Mouse (Mus musculus) megakaryocyte, embryonic 14.5 days (primary cell): ENCODE results near the gene Syna. TPM values are rescaled to one million over a fixed set of nuclear protein-coding genes. Genes with fewer than 3 reads are reported as not detected.
A peak's percentile ranks its signal among the peaks of the same experiment; 100 is the strongest.

ENCODE experiments used
- H3K27me3 ChIP-seq: replicated peaks from 2 replicates; pipeline ENCODE3; 2012; ENCODE audit warnings: inconsistent platforms
- H3K36me3 ChIP-seq: replicated peaks from 2 replicates; pipeline ENCODE3; 2012; ENCODE audit warnings: low read length, inconsistent platforms, mixed read lengths
- H3K4me1 ChIP-seq: 2 replicates; pipeline ENCODE4 v1.6.1; 2012; ENCODE audit warnings: inconsistent platforms
- H3K4me3 ChIP-seq: replicated peaks from 2 replicates; pipeline ENCODE3; 2012; ENCODE audit warnings: moderate library complexity, mild to moderate bottlenecking, inconsistent platforms
- H3K9me3 ChIP-seq: 2 replicates; pipeline ENCODE4 v1.6.1; 2012; ENCODE audit warnings: inconsistent platforms
- FLI1 ChIP-seq: IDR thresholded peaks from 2 replicates; pipeline ENCODE4 v1.6.1; 2012; ENCODE audit warnings: low read length, inconsistent platforms, mixed read lengths
- GATA1 ChIP-seq: IDR thresholded peaks from 3 replicates; pipeline ENCODE4 v1.6.1; 2012; ENCODE audit warnings: mixed read lengths, low read length, inconsistent platforms, borderline replicate concordance
- polyA plus RNA-seq: library from polyadenylated mRNA; stranded (reverse); fragments of >175 nt; gene quantifications from 2 replicates; pipeline ENCODE4 v1.2.3, GENCODE M21; 2012; ENCODE audit warnings: low replicate concordance; ENCODE audit not compliant: insufficient read depth

Gene Syna
- not detected in 2 replicates for polyA plus RNA-seq

DNA sequence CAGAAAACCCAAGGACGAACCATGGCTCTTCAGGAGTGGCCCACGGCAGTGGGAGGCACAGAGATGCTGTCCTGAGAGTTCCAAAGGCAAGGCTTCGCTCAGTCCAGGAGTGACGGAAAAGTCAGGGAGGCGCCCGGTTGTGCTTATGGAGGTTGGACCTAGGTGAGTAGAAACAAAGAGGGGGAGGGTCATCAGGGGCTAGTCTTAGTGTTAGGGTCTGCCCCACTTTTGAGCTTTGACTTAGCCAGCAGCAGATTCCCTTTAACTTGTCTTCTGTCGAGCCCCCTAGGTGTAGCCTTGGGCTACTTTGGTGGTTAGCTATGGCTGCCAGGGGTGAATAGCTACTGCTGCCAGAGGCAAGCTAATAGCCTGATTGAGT lies at the start of gene Syna:
Gene Syna (minus strand): TSS at position 101 of the 379 bp plus-strand sequence.
- H3K36me3 ChIP-seq, result no peaks in the 10 kb centered on the region
- H3K9me3 ChIP-seq, result no peaks in the 10 kb centered on the region; the same call in 1 of the 2 replicates
- peaks cover 20% of the 10 kb centered on the region for H3K4me1 ChIP-seq
- peaks cover 11% of the 10 kb centered on the region for H3K27me3 ChIP-seq
- no peak for TF ChIP-seq FLI1
- no peak for TF ChIP-seq GATA1
- no peak within 1 kb of the TSS for H3K4me3 ChIP-seq

DNA sequence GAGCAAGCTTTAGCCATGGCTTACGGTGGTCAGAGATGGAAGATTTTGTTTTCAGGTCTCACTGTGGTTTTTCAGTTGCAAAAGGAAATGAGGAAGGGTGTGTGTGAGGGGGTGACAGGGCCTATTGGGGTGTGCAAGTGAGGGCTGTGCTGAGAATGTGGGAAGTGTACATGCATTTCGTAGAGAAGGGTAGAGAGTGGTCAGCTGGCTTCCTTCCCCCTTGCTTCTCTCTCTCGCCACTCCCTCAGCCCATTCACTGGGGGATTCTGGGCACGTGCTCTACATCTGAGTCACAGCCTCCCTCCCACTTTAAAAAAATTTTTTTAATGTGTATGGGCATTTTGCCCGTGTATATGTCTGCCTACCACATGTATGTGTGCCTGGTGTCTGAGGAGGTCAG lies 47.1 kb upstream of the Syna start:
- Histone ChIP-seq H3K27me3 (no peaks in the 10 kb centered on the region), H3K4me3 (peak overlapping the region; percentile 69), H3K36me3 (peaks cover 72% of the 10 kb centered on the region), H3K9me3 (no peaks in the 10 kb centered on the region), H3K4me1 (peaks cover 64% of the 10 kb centered on the region)
- no peak for TF ChIP-seq GATA1
- TF ChIP-seq FLI1, result no peak

DNA sequence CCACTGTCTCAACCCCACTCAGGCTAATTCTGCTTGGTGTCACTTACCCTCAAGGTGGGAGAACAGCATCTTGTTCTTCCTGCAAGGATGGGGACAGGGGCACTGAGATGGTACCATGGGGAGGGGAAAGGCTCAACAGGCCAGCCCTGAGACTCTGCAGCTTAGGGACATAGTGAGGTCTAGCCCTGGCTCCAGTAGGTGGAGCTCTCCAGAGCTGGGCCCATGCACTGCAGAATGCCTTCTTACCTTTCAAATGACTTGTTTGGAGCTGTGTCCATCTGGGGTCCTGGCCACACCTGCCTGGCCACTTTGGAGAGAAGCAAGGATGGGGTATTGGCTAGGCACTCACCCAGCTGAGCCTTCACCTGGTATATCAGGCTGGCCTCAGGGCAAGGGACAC lies 46.3 kb upstream of the Syna start:
- Histone ChIP-seq H3K4me1 (peaks cover 56% of the 10 kb centered on the region), H3K9me3 (no peaks in the 10 kb centered on the region), H3K4me3 (no peak overlapping the region), H3K36me3 (peaks cover 78% of the 10 kb centered on the region), H3K27me3 (no peaks in the 10 kb centered on the region)
- TF ChIP-seq FLI1 (no peak), GATA1 (no peak)

DNA sequence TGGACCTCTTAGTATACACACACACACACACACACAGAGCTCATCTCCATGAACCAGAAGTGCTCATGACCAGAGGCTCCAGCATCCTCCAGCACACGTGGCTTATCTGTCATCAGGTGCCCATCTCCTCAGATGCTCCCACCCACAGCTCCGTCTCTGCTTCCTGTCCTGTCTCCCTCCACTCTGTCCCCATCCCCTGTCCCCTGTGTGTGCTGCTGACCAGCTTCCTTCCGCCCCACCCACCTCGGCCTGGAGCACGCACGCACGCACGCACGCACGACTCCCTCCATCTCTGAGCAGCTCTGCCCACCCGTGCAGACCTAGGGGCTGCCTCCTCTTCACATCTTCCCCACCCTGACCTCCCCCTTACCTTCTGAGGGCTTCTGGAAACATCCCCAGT lies 44.4 kb upstream of the Syna start:
- Histone ChIP-seq H3K9me3 (no peaks in the 10 kb centered on the region), H3K36me3 (peaks cover 91% of the 10 kb centered on the region), H3K27me3 (no peaks in the 10 kb centered on the region), H3K4me1 (peaks cover 42% of the 10 kb centered on the region), H3K4me3 (no peak overlapping the region)
- TF ChIP-seq GATA1 (no peak), FLI1 (no peak)

DNA sequence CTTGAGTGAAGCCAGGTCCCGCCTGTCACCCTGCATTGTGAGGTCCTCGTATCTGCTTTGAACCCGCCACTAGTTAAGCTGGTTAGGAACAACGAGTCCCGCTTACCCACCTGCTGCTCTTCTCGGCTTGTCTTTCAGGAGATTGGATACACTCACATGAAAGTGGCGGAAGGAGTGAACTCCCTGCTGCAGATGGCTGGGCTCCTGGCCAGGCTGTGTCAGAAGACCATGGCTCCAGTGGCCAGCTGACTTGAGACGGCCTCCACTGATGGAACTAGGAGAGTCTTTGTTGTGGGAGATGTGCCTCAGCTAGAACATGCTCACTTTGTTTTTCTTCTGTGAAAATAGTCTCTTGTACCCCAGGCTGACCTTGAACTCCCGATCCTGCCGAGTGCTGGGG lies 37.7 kb upstream of the Syna start:
- Histone ChIP-seq H3K4me3 (no peak overlapping the region), H3K9me3 (no peaks in the 10 kb centered on the region), H3K36me3 (peaks cover 95% of the 10 kb centered on the region), H3K4me1 (peaks cover 40% of the 10 kb centered on the region), H3K27me3 (no peaks in the 10 kb centered on the region)
- TF ChIP-seq GATA1, result no peak
- no peak for TF ChIP-seq FLI1

DNA sequence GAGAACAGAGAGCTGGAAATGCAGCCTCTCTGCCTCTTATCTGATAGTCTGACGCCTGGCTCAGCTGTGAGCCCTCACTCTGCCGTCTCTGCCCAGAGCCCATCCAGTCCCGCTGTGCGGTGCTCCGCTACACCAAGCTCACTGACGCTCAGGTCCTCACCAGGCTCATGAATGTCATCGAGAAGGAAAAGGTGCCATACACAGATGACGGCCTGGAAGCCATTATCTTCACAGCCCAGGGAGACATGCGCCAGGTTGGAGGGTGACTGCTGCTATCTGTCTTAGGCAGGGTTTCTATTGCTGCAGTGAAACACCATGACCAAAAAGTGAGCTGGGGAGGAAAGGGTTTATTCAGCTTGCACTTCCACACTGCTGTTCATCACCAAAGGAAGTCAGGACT lies 33.1 kb upstream of the Syna start:
- Histone ChIP-seq H3K4me1 (peaks cover 76% of the 10 kb centered on the region), H3K36me3 (peaks cover 93% of the 10 kb centered on the region), H3K9me3 (no peaks in the 10 kb centered on the region), H3K4me3 (no peak overlapping the region), H3K27me3 (no peaks in the 10 kb centered on the region)
- no peak for TF ChIP-seq GATA1
- no peak for TF ChIP-seq FLI1

DNA sequence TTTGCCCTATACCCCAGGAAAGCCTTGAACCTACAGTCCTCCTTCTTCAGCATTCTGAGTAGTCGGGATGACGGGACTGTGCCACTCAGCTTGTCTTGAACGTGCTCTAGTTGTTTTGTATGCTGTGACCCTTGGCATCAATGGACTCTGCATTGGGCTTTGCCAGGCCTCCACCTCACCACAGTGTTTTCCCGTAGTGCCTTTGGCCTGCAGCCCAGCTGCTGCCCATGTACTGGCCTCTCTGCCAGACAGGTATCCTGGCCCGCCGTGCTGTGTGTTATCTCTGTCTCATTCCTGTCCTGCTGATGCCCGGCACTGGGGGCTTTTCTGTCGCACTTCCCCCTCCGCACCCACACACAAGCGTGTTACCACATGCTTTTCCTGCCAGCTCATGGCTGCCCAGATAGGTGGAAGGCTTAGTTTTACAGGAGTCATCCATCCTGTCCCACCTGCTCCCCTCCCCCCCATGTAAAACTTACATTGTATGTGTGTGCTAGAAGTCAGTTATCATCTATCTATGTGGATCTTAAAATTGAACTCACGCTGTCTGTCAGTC lies 32.1 kb upstream of the Syna start:
- no peaks in the 10 kb centered on the region for H3K9me3 ChIP-seq
- peaks cover 86% of the 10 kb centered on the region for H3K36me3 ChIP-seq
- no peak overlapping the region for H3K4me3 ChIP-seq
- TF ChIP-seq GATA1 (no peak), FLI1 (no peak)
- no peaks in the 10 kb centered on the region for H3K27me3 ChIP-seq
- H3K4me1 ChIP-seq, result peaks cover 77% of the 10 kb centered on the region

GRCm38 (mm10) chr5:134589900-134590299 lies 29.9 kb upstream of the Syna start:
- Histone ChIP-seq H3K4me1 (peaks cover 76% of the 10 kb centered on the region), H3K4me3 (no peak overlapping the region), H3K27me3 (no peaks in the 10 kb centered on the region), H3K9me3 (no peaks in the 10 kb centered on the region), H3K36me3 (peaks cover 85% of the 10 kb centered on the region)
- TF ChIP-seq FLI1 (no peak), GATA1 (no peak)

- H3K9me3 ChIP-seq, result no peaks in the 10 kb centered on the region
- H3K27me3 ChIP-seq, result no peaks in the 10 kb centered on the region
- H3K4me1 ChIP-seq, result peaks cover 71% of the 10 kb centered on the region
- TF ChIP-seq FLI1, result no peak
- H3K4me3 ChIP-seq, result peak overlapping the region; percentile 99
- peaks cover 36% of the 10 kb centered on the region for H3K36me3 ChIP-seq
Measured at GRCm38 (mm10) chr5:134584798-134585197, 24.8 kb upstream of the Syna start.

GRCm38 (mm10) chr5:134583884-134584213 lies 23.9 kb upstream of the Syna start:
- H3K9me3 ChIP-seq, result no peaks in the 10 kb centered on the region
- peaks cover 29% of the 10 kb centered on the region for H3K36me3 ChIP-seq
- H3K4me3 ChIP-seq, result peak overlapping the region; percentile 99
- H3K4me1 ChIP-seq, result peaks cover 61% of the 10 kb centered on the region
- H3K27me3 ChIP-seq, result no peaks in the 10 kb centered on the region
- TF ChIP-seq FLI1 (no peak), GATA1 (no peak)

DNA sequence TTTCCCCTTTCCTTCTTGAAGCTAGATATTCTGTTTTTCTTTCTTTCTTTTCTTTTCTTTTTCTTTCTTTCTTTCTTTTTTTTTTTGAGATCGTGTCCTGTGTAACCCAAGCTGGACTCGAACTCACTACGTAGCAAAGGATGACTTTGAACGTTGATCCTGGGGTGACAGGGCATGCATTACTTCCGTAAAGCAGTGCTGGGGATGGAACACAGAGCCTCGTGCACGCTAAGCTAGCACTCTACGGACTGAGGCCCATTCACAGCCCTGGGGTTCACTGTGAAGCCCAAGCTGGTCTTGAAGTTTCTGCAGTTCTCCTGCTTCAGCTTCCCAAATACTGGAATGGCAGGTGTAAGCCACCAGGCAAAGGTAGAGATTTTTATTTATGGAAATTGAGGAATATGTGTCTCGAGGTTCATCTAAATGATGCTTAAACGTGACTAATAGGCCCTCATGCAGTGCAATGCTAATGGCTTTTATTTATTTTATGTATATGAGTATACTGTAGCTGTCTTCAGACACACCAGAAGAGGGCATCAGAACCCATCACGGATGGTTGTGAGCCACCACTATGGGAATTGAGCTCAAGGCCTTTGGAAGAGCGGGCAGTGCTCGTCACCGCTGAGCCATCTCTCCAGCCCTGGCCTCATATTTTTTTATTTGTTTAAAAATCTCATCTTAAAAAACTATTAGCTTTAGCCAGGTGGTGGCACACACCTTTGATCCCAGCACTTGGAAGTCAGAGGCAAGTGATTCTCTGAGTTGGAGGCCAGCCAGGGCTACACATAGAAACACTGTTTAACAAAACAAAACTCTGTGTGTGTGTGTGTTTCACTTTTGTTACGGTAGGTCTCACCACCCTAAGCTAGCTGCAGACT lies 23.3 kb upstream of the Syna start:
- Histone ChIP-seq H3K27me3 (no peaks in the 10 kb centered on the region), H3K4me1 (peaks cover 55% of the 10 kb centered on the region), H3K36me3 (peaks cover 24% of the 10 kb centered on the region), H3K9me3 (no peaks in the 10 kb centered on the region), H3K4me3 (peak overlapping the region; percentile 99)
- TF ChIP-seq GATA1 (no peak), FLI1 (no peak)
